Mouse (Mus musculus) activated CD4-positive, CD25-positive, alpha-beta regulatory T cell, adult 4 months (primary cell): ENCODE results near the gene Apoa2. TPM values are rescaled to one million over a fixed set of nuclear protein-coding genes. Genes with fewer than 3 reads are reported as not detected.
A peak's percentile ranks its signal among the peaks of the same experiment; 100 is the strongest.
"Not testable (repeated sequence)": the region's sequence is repeated elsewhere in the genome, so short reads cannot be mapped to it uniquely, and the experiment has no call there.

ENCODE experiments used
- ATAC-seq: one replicate; pipeline ENCODE4 v1.8.0; 2017
- polyA plus RNA-seq, 2 experiments: library from polyadenylated mRNA; unstranded; fragments of 100-300 nt; shearing (Covaris generic); gene quantifications; one replicate each; pipeline ENCODE4 v1.2.1; 2017

The Apoa2 gene
- polyA plus RNA-seq, 2 experiments from 2014 or later: not detected

DNA sequence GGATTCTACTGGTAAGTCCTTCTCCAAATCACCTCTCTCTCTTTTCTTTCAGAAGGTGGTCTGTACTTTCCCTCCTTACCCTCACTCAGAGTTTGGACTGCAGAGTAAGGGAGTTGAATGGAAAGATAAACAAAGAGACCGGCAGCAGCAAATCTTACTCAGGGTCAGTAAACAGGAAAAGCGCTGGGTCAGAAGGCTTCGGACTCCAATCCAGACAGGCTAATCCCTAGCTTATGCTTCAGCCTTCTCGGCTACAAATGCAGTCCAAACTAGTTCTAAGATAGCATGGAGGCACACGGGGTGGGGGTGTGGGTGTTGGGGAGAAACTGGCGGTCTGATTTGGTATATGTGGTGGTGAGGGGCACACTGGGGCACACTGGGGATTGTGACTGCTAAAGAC, 12.6 kb downstream of the Apoa2 start:
- no peak for ATAC-seq

- no peak for ATAC-seq
These were observed 13.6 kb downstream of the Apoa2 start for GRCm38 (mm10) chr1:171238463-171238862.

GRCm38 (mm10) chr1:171239992-171240744, 15.3 kb downstream of the Apoa2 start:
- ATAC-seq: no peak

GRCm38 (mm10) chr1:171240911-171241310, 16.1 kb downstream of the Apoa2 start:
- ATAC-seq: no peak

DNA sequence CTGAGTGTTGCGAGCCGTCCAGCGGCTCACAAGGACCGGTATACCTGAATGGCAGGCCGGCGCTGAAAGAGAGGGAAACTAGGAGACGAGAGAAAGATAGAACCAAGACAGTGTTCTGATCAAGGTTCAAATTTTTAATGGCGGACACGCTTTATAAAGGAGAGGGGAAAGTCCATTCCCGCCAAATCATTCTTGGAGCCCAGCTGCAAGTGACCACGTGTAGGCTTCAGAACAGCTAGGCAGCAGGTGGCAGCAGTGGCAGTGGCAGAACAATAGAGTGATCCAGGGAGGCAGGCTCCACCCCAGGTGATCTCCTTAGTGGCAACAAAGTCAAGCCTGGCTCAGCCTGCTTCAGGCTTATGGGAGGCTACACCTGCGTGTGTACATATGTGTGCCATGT, 17.1 kb downstream of the Apoa2 start:
- ATAC-seq: not testable (repeated sequence)

DNA sequence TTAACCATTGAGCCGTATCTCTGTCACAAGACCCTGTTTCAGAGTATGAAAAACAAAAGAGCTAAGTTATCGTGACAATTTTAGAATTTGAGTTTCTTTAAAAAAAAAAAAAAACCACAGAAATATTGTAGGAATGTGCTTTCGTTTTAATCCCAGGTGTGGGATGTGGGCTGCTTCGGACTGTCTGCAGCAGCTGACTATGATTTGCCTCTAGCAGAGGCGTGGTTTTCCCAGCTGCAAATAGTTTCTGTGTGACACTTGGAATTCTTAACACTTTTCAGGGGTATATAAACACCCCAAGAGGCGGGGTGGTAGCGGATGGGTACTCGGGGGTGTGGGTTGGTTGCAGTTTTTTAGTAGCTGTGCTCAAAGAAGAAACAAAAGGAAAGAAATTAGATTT, 20.5 kb downstream of the Apoa2 start:
- no peak for ATAC-seq

DNA sequence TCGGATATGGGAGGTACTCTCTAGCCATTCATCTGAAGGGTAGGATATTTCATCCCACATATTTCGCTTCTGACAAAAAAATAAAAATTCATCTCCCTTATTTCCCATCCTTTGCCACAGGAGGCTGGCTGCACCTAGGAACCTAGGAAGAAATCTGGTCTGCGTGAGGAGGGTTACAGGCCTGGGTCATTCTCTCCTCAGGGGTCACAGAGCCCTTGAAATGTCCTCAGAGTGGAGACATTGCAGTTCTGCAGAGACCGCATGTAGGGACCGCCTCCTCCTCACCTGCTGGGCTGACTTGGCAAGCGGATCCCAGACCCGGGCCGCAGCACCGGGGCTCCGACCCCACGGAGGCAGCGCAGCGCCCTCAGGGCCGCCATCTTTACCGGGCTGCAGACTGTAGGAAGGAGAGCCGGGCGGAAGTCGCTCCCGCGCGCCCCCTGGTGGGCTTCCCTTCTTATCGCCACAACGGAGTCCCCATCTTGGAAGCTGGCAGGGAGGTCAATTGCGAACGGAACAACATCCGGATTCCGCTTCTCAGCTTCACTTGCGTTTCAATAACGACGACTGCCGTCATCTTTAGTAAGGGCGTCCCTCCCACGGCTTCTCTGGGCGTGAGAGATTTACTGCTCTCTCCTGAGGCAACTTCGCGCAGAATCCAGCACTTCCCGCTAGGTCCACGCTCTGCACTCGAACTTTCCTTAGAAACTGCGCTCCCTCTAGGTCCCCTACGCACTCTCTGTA, 22.0 kb downstream of the Apoa2 start:
- peak; percentile 98 for ATAC-seq

DNA sequence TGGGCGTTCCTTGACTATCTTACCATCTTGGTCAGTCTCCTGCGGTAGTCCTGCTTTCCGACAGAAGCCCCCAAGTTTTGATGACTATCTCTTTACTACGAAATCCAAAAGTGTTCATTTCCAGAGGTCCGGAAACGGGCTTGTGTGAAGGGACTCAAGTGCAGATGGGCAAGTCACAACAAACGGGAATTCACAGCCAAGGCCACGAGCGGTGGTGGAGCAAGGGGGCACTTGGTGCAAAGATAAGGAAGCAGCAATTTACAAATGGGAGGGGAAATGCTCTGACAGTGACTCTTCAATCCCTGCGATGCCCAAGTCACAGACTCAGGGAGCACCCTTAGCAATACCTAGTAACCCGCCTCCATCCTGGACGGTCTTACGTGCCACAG, 22.6 kb downstream of the Apoa2 start:
- ATAC-seq: no peak

DNA sequence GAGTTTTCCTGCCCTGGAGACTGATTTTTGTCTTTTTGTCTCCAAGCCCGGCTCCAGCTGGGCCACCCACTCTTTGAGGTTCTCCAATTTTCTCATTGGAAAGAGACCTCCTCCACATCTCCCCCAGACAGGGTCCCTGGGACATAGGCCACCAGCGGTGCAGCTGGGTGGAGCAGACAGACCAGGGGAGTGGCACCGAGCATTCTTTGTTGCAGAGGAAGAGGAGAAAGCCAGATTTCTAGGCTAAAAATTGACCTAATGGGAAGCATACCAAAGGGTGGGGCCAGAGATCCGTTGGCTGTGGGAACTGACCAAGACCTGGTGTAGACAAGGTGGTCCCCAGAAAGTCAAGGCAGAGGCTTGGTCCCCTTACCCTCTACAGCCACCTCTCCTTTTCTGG, 23.1 kb downstream of the Apoa2 start:
- no peak for ATAC-seq

- ATAC-seq: no peak
These were observed 23.8 kb downstream of the Apoa2 start for GRCm38 (mm10) chr1:171248386-171249226.

DNA sequence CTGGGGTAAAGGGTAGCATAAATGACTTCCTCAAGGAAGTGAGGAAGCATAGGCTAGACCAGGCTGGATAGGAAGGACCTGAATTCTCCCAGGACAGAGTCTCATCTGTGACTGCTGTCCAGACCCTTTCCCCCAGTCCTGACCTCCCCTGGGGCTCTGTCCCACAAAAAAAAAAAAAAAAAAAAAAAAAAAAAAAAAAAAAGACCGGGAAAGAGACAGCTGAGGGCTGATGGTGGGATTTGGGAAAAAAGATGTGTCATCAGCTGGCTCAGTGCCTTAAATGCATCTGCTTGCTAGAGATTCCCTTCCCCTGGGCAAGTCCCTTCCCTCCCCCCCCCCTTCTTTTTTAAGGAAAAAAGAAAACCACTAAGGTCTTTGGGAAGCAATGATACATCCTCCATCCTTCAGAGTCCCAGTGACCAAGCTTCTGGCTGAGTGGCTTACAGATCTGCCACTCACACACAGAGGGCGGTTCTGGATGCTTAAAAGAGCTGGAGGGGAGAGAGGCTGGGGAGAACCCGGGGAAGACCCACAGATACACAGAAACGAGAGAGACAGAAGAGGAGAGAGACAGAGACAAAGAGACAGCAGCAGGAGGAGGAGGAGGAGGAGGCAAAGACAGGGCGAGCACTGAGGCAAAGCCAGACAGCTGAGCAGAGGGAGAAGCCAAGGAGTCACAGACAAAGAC, 25.2 kb downstream of the Apoa2 start, which contains the start of gene Adamts4:
TSS of gene Adamts4 (plus strand) at position 509 of the 688 bp plus-strand sequence.
- ATAC-seq: no peak

DNA sequence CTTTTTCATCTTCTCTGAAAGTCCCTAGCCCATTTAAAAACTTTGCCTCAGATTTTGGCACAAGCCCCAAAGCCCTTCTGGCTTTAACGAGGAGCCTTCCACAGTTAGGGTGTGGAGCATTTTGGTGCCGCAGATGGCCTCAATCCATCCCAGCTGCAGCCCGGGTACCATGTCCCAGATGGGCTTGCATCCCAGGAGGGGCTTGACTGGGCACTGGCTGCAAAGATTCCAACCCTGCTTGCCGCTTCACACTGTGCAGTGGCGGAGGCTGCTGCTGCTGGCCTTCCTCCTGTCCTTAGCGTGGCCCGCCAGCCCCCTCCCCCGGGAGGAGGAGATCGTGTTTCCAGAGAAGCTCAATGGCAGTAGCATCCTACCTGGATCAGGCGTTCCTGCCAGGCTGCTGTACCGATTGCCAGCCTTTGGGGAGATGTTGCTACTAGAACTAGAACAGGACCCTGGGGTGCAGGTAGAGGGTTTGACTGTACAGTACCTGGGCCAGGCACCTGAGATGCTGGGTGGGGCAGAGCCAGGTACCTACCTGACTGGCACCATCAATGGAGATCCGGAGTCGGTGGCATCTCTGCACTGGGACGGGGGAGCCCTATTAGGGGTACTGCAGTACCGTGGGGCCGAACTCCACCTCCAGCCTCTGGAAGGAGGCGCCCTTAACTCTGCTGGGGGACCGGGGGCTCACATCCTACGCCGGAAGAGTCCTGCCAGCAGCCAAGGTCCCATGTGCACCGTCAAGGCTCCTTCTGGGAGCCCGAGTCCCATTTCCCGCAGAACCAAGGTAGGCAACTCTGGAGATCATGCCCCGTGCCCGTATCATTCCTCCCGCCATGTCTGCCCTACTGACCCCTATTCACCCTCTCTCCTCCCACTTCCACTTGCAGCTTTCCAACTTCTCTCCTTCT, 26.1 kb downstream of the Apoa2 start, which contains the start of gene Ndufs2:
TSS of gene Ndufs2 (minus strand) at position 709 of the 914 bp plus-strand sequence.
- ATAC-seq: no peak

- no peak for ATAC-seq
These were observed 26.9 kb downstream of the Apoa2 start for GRCm38 (mm10) chr1:171251594-171252324.

- no peak for ATAC-seq
These were observed 27.6 kb downstream of the Apoa2 start for GRCm38 (mm10) chr1:171252415-171252814.

- ATAC-seq: no peak
These were observed 31.4 kb downstream of the Apoa2 start for GRCm38 (mm10) chr1:171256095-171256818.

GRCm38 (mm10) chr1:171256937-171257548, 32.2 kb downstream of the Apoa2 start:
- ATAC-seq: peak; percentile 73

DNA sequence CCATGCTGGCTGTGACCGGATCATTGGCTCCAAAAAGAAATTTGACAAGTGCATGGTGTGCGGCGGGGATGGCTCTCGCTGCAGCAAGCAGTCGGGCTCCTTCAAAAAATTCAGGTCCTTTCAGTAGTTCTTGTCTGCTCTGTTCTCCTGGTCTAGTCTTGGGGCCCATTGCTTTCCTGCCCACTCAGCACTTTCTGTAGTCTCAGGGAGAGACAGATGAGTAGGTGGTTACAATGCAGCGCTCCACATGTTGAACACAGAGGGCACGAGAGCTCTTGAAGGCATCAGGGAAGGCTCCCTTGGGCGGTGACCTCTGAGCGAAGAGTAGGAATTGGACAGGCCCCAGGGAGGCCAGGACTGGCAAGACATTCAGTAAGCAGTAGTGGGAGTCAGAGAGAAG, 32.9 kb downstream of the Apoa2 start:
- no peak for ATAC-seq

DNA sequence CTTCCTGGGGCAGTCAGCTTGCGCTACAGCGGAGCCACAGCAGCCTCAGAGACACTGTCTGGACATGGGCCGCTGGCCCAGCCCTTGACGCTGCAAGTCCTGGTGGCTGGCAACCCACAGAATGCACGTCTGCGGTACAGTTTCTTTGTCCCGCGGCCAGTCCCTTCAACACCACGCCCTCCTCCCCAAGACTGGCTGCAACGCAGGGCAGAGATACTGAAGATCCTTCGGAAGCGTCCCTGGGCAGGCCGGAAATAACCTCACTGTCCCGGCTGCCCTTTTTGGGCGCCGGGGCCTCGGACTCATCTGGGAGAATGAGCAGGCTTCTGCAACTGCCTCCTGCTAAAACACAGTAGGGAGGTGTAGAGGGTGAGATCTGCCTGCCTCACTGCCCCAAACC, 34.1 kb downstream of the Apoa2 start:
- no peak for ATAC-seq

DNA sequence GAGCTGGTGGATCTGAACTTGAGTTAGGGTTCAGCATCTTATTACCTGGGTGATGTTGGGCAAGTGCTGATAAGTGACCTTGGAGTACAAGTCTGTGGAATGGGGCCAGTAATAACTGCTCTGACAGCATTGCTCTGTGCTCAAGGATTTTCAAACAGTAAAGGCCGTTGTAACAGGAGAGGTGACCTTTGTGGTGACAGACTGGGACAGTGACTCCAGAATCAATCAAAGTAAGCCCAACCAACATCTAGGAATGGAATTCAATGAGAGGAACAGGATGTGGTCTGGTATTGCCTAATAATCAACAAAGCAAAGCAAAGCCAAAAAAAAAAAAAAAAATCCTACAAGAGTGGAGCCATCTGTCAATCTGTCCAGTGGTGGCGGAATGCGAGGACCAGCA, 35.5 kb downstream of the Apoa2 start:
- no peak for ATAC-seq
